ENCODE assay signal across 9 mouse cellular contexts in genomic region chr3:113656940-113657339, GRCm38 (mm10). TPM values are rescaled to one million over a fixed set of nuclear protein-coding genes. Genes with fewer than 3 reads are reported as not detected.
DNase-seq lines count a peak whose midpoint lies in the region; ATAC-seq and TF ChIP-seq lines count a peak whose summit lies in the region.
"Had no signal": no experiment of that assay in that cellular context is flagged by ENCODE, and none has a peak within 500 bp of the region (broad histone marks: within the 10 kb centered on the region; RNA-seq: fewer than 3 reads in every experiment).

No protein-coding gene starts in this region.

- intact Hi-C loops in heart, postnatal 36 days (cut with DNase I): no loop called here

- H3K9me3 ChIP-seq in kidney, postnatal 0 days (replicated peaks; ENCODE audit: low read length): no peaks in the 10 kb centered on the region
- H3K9me3 ChIP-seq in embryonic facial prominence, embryonic 14.5 days (ENCODE audit: control insufficient read depth, low read length): no peaks in the 10 kb centered on the region
- no peaks in the 10 kb centered on the region for H3K9me3 ChIP-seq in midbrain, embryonic 15.5 days
- H3K9me3 ChIP-seq: heart, embryonic 13.5 days had no signal

- peak; percentile 67 for TF ChIP-seq CTCF in kidney, postnatal 0 days (IDR thresholded peaks at IDR 0.05; ENCODE audit: low read depth)
- peak; percentile 96 for TF ChIP-seq CTCF in Patski (IDR thresholded peaks at IDR 0.05)

- no peaks in the 10 kb centered on the region for H3K27me3 ChIP-seq in kidney, postnatal 0 days (ENCODE audit: insufficient read depth, low read length)
- peaks cover 33% of the 10 kb centered on the region for H3K27me3 ChIP-seq in Patski
- no peaks in the 10 kb centered on the region for H3K27me3 ChIP-seq in embryonic facial prominence, embryonic 14.5 days (replicated peaks; ENCODE audit: control insufficient read depth, insufficient read depth, low read length)
- no peaks in the 10 kb centered on the region for H3K27me3 ChIP-seq in midbrain, embryonic 15.5 days (replicated peaks)
- H3K27me3 ChIP-seq: heart, embryonic 13.5 days had no signal

- WGBS in kidney, postnatal 0 days: 59% methylated on average over 2 of the region's 2 CpGs
- WGBS in embryonic facial prominence, embryonic 14.5 days: 45% methylated on average over 2 of the region's 2 CpGs
- WGBS in midbrain, embryonic 15.5 days: 68% methylated on average over 2 of the region's 2 CpGs

- DNase-seq in kidney, postnatal 0 days (ENCODE audit: low spot score): peak; percentile 7
- no peak for DNase-seq in kidney, adult 18-20 months
- no peak for DNase-seq in Patski (ENCODE audit: low read depth, low spot score)
- DNase-seq in embryonic facial prominence, embryonic 14.5 days (ENCODE audit: low spot score): peak; percentile 11
- DNase-seq in kidney, postnatal 4 days: peak; percentile 28 to 38
- DNase-seq in spleen, postnatal 4 days (ENCODE audit: low spot score in 2 of 2): no peak
- DNase-seq in heart, postnatal 36 days: no peak

- CTCF ChIA-PET in Patski (lab: Charles Lee): interaction anchor here (0.7 to 0.8 kb wide), 2 partner anchors 25 to 407 kb away, joined by 3 read pairs; no protein-coding TSS in a partner anchor

- no peak overlapping the region for H3K9ac ChIP-seq in kidney, postnatal 0 days (ENCODE audit: low read depth, low read length)
- H3K9ac ChIP-seq in embryonic facial prominence, embryonic 14.5 days (ENCODE audit: low read depth, low read length): no peak overlapping the region
- no peak overlapping the region for H3K9ac ChIP-seq in midbrain, embryonic 15.5 days
- H3K9ac ChIP-seq: heart, embryonic 13.5 days had no signal

- H3K36me3 ChIP-seq in kidney, postnatal 0 days (ENCODE audit: insufficient read depth, low read length): no peaks in the 10 kb centered on the region
- no peaks in the 10 kb centered on the region for H3K36me3 ChIP-seq in embryonic facial prominence, embryonic 14.5 days (ENCODE audit: control insufficient read depth, insufficient read depth, low read length)
- no peaks in the 10 kb centered on the region for H3K36me3 ChIP-seq in midbrain, embryonic 15.5 days (replicated peaks)
- H3K36me3 ChIP-seq: heart, embryonic 13.5 days had no signal

- H3K4me3 ChIP-seq in kidney, postnatal 0 days (replicated peaks; ENCODE audit: low read depth, low read length): no peak overlapping the region
- H3K4me3 ChIP-seq in embryonic facial prominence, embryonic 14.5 days (ENCODE audit: low read depth, low read length): no peak overlapping the region
- no peak overlapping the region for H3K4me3 ChIP-seq in midbrain, embryonic 15.5 days
- H3K4me3 ChIP-seq: heart, embryonic 13.5 days had no signal

- H3K4me1 ChIP-seq in kidney, postnatal 0 days (replicated peaks; ENCODE audit: insufficient read depth, low read length): no peaks in the 10 kb centered on the region
- no peaks in the 10 kb centered on the region for H3K4me1 ChIP-seq in embryonic facial prominence, embryonic 14.5 days (ENCODE audit: control insufficient read depth, insufficient read depth, low read length)
- H3K4me1 ChIP-seq in midbrain, embryonic 15.5 days: no peaks in the 10 kb centered on the region
- H3K4me1 ChIP-seq: heart, embryonic 13.5 days had no signal

- POLR2A ChIA-PET in Patski (lab: Charles Lee): no interaction called here

- no peak overlapping the region for H3K27ac ChIP-seq in kidney, postnatal 0 days
- H3K27ac ChIP-seq in embryonic facial prominence, embryonic 14.5 days (replicated peaks; ENCODE audit: low read depth, low read length): no peak overlapping the region
- no peak overlapping the region for H3K27ac ChIP-seq in midbrain, embryonic 15.5 days
- H3K27ac ChIP-seq: heart, embryonic 13.5 days had no signal

- no peak overlapping the region for H3K4me2 ChIP-seq in kidney, postnatal 0 days (ENCODE audit: low read length)
- no peak overlapping the region for H3K4me2 ChIP-seq in embryonic facial prominence, embryonic 14.5 days (ENCODE audit: low read depth, low read length)
- H3K4me2 ChIP-seq in midbrain, embryonic 15.5 days: no peak overlapping the region
- H3K4me2 ChIP-seq: heart, embryonic 13.5 days had no signal

- in situ Hi-C loops in Patski (cut with MboI; ENCODE audit: low pct_unique_long_range_greater_than_20kb): loop anchor here (10.0 kb wide), 1 partner anchor 1988 kb away; no protein-coding TSS in a partner anchor

- no peak; the same call in 1 of the 2 replicates for ATAC-seq in kidney, postnatal 0 days (replicated peaks; ENCODE audit: low FRiP score, low read depth)
- peak; percentile 94 for ATAC-seq in Patski
- peak; percentile 65; the same call in 1 of the 2 replicates for ATAC-seq in embryonic facial prominence, embryonic 14.5 days (ENCODE audit: low read depth)
- ATAC-seq in midbrain, embryonic 15.5 days (replicated peaks): 0 out of 2 replicates have a peak, but pooled peaks have one; percentile 65

RNA-seq across cellular contexts. Expression of gene Rnpc3, which starts 27.0 kb away (rescaled TPM):
- 39.2 and 41.3 TPM in 2 replicates for polyA plus RNA-seq in kidney, postnatal 0 days (2015; fragmentation: Nextera tagmentation; extraction: Ambion mirVana)
- 25.2 TPM for polyA plus RNA-seq in Patski (2021)
- polyA plus RNA-seq in embryonic facial prominence, embryonic 14.5 days (2014; fragmentation: Nextera tagmentation; extraction: Ambion mirVana): 32.0 and 34.0 TPM in 2 replicates
- 52.8 and 60.3 TPM in 2 replicates for polyA plus RNA-seq in midbrain, embryonic 15.5 days (2015; fragmentation: Nextera tagmentation; extraction: Ambion mirVana)
- 10 to 100 TPM in 1 of 2 experiments, 1 to 10 TPM in 1; 9.0 to 10.8 TPM for total RNA-seq in heart, postnatal 36 days (2021)

RNA-seq across cellular contexts. Expression of gene Amy1, which starts 50.4 kb away (rescaled TPM):
- 1.5 and 2.9 TPM in 2 replicates for polyA plus RNA-seq in kidney, postnatal 0 days (2015; fragmentation: Nextera tagmentation; extraction: Ambion mirVana)
- polyA plus RNA-seq in Patski (2021): 0.49 TPM
- 3.1 and 4.2 TPM in 2 replicates for polyA plus RNA-seq in embryonic facial prominence, embryonic 14.5 days (2014; fragmentation: Nextera tagmentation; extraction: Ambion mirVana)
- 19.7 and 23.7 TPM in 2 replicates for polyA plus RNA-seq in midbrain, embryonic 15.5 days (2015; fragmentation: Nextera tagmentation; extraction: Ambion mirVana)
- 1 to 10 TPM; 2.1 to 2.9 TPM for total RNA-seq in heart, postnatal 36 days (2021)

Comparison
In these comparisons a context has a peak if more than half of its experiments do, and no peak if none do; other contexts are left out.
1. DNase-seq: peak in kidney, postnatal 0 days (single experiment), embryonic facial prominence, embryonic 14.5 days (single experiment) and kidney, postnatal 4 days (2 of 2); none in kidney, adult 18-20 months (single experiment), Patski (single experiment), spleen, postnatal 4 days (0 of 2) and heart, postnatal 36 days (0 of 2).